Mouse (Mus musculus) adrenal gland, postnatal 14 days (tissue): ENCODE measurements at regions not wholly inside any gene's neighbourhood (a gene's known extent, or its start where the extent isn't known, plus 50 kb on each side); places are given as distances from the start of the nearest gene placed in this dataset.
A peak's percentile ranks its signal among the peaks of the same experiment; 100 is the strongest.

Source experiments
- DNase-seq: peaks from one replicate; pipeline ENCODE4 v3.0.0; 2021; ENCODE audit warnings: mixed read lengths
- microRNA-seq, 2 experiments: library from miRNA; unstranded; fragments of <30 nt; microRNA quantifications; one replicate each; pipeline ENCODE4 v1.2.0; 2021

GRCm38 (mm10) chr14:78225677-78226076 lies 82.2 kb downstream of the Tnfsf11 start:
- DNase-seq: no peak

DNA sequence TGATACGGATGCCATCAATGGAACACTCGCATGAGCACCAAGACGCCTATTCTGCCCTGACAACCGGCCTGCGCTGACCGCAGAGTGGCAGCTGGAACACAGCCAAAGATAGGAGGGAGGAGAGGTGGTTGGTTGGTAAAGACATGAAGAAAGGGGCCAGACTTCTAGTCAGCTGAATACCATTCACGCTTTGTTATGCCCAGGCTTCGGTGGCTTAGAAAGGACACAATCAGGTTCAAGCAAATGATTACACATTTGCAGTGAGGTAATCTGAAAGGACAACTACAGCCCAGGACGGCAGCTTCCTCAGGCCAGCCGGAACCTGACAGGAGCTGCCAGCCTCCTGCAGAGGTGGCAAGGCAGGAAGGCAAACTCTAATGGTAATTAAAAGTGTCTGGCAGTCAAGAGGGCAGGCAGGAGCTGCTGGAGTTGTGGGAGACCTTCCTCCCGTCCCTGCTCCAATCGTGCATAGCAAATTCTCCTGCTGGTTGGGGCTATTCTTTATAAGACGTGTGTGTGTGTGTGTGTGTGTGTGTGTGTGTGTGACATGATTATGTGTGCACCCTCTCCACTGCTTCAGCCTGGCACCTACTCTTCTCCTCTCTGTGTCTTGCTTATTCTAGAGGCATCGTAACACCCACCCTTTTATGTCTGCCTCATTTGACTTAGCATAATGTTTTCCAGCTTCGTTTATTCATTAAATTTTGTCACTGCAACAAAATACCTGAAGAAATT lies 91.4 kb downstream of the Tnfsf11 start:
- DNase-seq: peak; percentile 37

DNA sequence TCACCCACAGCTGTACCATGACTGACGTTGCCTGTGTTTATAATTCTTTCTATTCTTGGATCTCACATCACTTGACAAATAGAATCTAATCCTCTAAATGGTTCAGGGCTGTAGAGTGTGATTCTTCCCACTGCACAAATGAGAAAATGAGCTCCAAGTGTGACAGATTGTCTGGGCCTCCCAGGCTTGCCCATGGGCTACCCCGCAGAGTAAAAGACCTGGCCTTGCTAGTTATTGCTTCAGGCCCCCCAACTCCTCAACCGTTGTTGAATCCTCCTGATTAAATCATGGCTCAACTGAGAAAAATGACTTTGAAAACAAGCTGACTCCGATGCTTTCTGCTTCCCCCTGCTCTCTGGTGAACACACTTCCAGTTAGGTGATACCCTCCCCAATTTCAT lies 92.4 kb downstream of the Tnfsf11 start:
- no peak for DNase-seq

DNA sequence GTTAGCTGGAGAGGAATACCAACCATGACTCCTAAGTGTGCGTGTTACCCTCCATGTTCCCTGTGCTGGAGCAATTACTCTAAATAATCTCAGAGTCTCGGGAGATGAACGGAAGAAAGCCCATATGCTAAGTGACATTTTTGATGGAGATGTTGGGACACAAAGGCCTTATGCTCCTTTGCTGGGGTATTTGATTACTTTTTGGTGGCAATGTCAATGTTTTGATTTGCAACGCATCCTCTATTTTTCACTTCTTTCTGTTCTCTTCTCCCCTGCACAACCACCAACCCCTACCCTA lies 103.3 kb downstream of the Tnfsf11 start:
- DNase-seq: no peak

DNA sequence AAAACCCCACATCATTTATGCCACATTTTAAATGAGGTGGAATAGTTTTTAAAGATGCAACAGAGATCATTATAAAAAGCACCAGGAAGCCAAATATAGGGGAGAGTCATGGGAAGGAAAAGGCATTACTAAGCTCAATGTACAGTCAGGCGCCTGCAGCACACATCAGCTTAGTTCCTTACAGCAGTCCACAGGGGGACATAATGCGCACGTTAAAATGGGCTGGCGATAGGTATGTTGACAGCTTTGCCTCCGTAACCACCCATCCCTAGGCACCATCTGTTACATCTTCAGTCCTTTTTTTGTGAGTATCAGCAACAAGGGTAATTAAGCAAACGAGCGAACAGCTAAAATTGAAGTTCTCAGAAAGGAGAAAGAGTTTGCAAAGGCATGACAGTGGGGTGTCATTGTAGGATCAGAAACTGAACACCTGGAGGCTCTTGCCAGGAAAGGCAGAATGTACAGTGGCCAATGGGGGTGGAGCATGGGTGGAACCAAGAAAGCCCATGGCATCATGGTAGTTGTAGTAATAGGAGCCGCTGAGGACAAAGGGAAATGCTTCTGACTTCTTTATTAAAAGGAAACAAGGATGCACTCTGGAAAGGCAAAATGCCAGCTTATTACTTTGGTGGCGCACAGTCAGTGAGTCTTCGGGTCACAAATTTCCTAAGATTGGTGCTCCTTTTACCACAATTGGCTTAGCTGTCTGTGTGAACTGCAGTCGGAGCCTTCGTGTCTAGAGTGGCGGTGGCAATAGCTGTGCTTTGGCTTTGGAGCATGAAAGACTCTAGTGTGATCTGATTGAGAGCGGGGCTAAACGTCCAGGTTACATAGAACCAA lies 103.9 kb downstream of the Tnfsf11 start:
- no peak for DNase-seq

DNA sequence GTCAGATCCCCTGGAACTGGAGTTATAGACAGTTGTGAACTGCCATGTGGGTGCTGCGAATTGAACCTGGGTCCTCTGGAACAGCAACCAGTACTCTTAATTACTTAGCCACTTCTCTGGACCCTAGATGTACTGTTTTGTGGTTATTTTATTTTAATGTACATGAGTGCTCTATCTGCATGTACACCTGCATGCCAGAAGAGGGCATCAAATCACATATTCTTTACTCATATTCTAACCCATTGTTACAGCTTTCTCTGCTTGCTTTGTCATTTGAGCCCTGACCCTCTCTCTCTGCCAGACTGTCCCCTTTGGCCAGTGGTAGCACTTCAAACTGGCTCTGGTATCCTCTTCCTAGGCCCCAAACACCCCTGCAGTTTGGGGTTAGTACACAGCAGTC lies 105.1 kb downstream of the Tnfsf11 start:
- DNase-seq: no peak

GRCm38 (mm10) chr14:78197483-78197882 lies 108.7 kb upstream of the Fam216b start:
- no peak for DNase-seq

DNA sequence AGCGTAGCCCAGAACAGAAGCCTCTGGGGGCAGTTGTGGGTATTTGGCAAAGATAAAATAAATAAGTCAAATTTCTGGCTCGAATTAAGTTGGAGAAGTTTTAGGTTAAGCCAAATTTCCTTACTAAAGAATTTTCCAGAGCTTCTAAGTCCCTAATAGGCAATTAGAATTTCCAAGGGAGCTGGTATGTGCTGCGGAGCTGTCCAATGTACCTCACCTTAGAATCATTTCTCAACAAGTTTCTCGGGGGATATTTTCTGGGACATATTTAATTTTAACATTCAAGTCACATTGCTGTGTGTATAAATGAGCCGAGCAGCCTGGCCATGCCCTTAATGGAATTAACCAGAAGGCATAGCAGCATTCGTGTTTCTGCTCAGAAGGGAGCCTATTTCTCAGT lies 90.8 kb upstream of the Fam216b start:
- no peak for DNase-seq

GRCm38 (mm10) chr14:78173451-78173850 lies 84.6 kb upstream of the Fam216b start:
- DNase-seq: no peak

GRCm38 (mm10) chr14:78172956-78173355 lies 84.1 kb upstream of the Fam216b start:
- no peak for DNase-seq

DNA sequence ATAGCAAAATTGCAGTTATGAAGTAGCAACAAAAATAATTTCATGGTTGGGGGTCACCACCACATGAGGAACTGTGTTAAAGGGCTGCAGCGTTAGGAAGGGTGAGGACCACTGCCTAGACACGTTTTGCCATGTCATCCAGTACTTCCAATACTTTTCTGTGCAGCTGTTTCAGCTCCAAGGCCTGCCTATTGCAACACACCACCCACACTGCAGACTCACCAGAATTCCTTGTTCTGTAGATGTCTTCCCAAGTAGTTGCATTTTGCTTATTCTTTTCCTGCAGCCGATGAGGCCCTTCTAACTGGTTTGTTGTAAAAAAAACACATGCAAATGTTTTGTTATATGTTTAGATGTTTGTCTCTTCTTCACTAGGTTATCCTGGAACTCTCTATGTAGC lies 72.0 kb upstream of the Fam216b start:
- DNase-seq: peak; percentile 4

GRCm38 (mm10) chr14:78159567-78159966 lies 70.8 kb upstream of the Fam216b start:
- peak; percentile 16 for DNase-seq

GRCm38 (mm10) chr14:78157660-78158059 lies 68.9 kb upstream of the Fam216b start:
- no peak for DNase-seq

DNA sequence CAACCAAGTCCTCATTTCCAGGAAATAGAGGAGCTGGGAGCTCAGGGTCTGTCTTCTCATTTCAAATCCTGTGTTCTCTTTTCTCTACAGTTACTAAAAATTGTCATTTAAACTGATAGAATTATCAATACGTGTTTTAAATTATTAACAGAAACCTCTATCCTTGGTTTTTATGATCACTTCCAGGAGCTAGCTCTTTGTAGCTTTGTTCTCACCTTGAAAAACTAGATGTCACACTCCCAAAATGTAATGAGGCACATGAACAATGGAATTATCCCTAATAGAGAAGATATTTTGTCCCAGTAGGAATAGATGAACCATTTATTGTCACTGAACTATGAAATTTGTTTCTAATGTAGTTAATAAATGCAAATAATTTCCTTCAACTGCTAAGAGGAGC lies 60.0 kb upstream of the Fam216b start:
- no peak for DNase-seq

GRCm38 (mm10) chr14:78143751-78144150 lies 54.9 kb upstream of the Fam216b start:
- DNase-seq: no peak

Small RNA genes in the stretch of these regions (microRNA-seq; reads per million reads assigned to microRNA genes)
- gene Mir1971: 0 reads per million in 2 experiments
